Mouse (Mus musculus) right cerebral cortex, postnatal 14 days (tissue): ENCODE measurements around the gene Nek8.
"Not testable (repeated sequence)": the region's sequence is repeated elsewhere in the genome, so short reads cannot be mapped to it uniquely, and the experiment has no call there.

Source experiments
- DNase-seq: peaks from one replicate; pipeline ENCODE4 v3.0.0; 2022

Nek8 gene

DNA sequence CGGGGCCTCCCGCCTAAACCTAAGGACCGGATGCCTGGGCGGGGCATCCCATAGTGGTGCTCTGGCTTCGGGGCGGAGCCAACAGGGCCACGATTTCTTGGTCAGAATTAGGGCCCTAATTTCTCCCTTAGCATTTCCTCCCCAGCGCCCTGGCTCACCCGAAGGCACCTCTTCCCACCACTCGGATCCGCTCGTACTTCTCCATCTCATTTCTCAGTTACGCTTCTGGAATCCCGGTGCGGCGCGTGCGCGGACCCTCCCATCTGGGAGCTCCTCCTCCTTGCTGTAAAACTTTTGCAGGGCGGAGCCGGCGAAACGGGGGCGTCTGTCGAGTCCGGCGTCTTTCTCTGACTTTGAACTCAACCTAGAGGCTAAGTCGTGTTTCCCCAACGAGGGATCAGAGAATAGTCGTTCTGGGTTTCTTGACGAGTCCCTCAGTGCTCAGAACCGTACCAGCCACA lies at the start of gene Nek8, which contains the start of gene Tlcd1:
Gene Nek8, minus strand, starts transcription at position 274 of the 461 bp plus-strand sequence.
Gene Tlcd1, plus strand, starts transcription at position 310 of the 461 bp plus-strand sequence.
- DNase-seq = peak; percentile 75

GRCm38 (mm10) chr11:78223586-78223985 lies 47.1 kb upstream of the Nek8 start:
- DNase-seq = no peak

DNA sequence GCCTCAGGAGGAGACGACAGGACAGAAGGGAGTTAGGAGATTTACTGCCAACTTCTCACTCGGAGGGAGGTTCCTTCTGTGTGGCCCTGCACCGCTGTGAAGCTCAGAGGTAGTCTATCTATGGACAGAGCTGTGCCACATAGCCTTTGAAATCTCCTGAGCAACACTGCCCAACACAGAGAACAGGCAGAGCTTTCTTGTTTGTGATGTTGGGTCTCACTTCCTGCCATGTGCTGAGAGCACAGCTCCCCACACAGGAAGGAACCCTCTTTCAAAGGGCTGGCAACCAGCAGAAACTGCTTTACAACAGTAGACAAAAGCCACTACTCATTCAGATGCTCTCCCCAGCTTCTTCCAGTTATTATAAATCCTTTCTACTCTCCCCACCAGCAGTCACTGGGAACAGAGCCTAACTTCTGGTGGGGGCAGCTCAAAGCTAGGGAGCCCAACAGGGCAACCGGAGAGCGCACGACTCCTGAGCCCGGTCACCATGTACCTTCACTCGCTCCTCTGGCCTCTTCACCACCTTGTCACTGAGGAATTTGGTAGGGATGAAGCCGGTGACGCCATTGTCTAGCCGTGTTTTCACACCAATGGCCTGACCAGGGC lies 39.3 kb upstream of the Nek8 start:
- no peak for DNase-seq

DNA sequence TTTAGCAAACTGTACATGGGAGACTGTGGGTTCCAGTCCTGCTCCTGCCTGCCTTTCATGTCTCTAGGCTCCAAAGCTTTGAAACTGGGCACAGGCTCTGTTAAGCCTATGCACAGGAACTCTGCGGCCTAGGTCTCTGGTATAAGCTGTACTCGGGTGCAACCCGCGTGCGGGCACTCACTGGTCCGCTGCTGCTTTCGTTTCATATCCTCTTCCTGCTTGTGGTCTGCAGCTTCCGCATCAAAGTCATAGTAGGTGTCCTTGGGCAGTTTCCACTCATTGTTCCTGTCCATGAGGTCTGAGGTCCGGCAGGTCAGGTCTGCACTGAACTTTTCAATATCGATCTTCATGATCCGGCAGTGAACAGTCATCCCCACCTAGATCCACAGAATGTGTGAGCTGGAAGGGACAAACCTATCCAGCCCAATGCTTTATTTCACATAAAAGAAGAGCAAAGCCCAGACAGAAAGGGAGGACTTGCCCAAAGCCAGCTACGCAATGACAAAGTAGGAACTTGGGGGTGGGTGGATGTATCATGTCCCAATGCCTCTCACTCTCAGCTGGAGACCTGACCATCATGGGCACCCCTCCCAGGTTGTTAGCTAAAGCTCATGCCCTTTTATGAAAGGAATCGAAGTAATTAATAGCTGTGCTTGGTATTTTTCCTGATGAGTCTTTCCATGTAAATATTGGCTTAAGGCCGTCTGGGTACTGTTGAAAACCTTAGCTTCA lies 36.8 kb upstream of the Nek8 start:
- DNase-seq = no peak

- DNase-seq = no peak
These were observed 35.0 kb upstream of the Nek8 start for GRCm38 (mm10) chr11:78211513-78211912.

GRCm38 (mm10) chr11:78210615-78211014 lies 34.1 kb upstream of the Nek8 start:
- no peak for DNase-seq

DNA sequence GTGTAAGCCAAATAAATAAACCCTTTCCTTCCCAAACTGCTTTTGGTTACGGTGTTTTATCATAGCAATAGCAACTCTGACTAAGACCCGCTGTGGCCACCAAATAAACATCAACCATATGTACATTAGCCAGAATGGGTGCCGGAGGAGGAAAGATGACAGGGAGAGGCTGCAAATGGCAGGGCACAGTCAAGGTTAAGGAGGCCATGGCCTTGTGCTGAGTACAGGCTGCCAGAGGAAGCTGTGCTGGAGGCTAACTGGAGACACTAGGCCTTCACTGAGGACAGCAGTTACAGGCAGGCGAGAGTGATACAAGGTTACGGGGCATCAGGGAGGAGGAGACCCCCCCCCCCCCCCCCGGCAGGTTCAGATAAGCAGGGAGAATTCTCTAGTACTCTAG lies 33.4 kb upstream of the Nek8 start:
- no peak for DNase-seq

GRCm38 (mm10) chr11:78207190-78207589 lies 30.7 kb upstream of the Nek8 start:
- DNase-seq = no peak

GRCm38 (mm10) chr11:78205361-78206206 lies 29.1 kb upstream of the Nek8 start:
- no peak for DNase-seq

GRCm38 (mm10) chr11:78204287-78204686 lies 27.8 kb upstream of the Nek8 start:
- DNase-seq = no peak

DNA sequence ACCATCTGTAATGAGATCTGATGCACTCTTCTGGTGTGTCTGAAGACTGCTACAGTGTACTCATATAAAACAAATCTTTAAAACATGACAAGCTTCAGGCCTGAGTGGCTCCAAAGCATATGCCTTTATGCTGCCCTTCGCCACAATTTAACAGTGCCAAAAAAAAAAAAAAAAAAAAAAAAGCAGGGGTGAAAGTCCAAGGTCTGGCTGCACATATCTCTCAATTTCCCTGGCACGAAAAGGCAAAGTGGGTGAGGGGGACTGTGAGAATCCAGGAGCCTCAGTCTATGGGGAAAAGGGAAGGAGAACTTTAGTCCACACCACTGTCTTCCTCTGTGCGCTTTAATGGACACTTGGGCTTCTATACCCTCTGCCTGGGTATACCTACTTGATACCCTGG lies 25.9 kb upstream of the Nek8 start:
- no peak for DNase-seq

- DNase-seq = no peak
These were observed 18.8 kb upstream of the Nek8 start for GRCm38 (mm10) chr11:78195101-78195863.

DNA sequence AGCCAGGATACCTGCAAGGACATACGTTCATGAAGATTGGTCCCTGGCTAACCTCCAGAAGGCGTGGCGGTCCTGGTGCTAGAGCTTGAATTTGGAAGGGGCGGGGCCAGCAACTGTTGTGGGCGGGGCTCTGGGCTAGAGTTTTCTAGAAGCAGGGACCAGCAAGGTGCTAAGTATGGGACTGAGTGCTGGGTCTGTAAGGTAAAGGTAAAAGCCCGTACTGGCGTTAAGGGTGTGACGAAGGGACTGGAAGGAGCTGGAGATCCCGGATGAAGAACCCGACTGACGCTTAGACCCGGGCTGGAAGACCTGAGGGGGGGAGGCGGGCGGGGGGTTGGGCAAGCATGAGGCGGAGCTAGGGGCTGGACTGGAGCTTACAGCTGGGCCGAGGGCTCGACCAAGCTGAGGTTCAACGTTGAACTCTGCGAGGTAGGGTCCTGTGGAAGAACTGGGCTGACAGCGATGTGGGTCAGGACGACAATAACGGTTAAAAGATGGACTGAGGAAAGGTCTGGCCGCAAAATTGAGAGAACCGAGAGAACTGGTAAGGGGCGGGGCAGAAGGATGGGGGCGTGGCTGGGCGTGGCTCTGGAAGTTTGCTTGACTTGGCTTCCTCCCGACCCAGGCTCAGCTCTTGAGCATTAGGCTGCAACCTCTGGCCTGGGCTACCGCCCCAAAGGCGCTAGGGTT lies 18.1 kb upstream of the Nek8 start:
- no peak for DNase-seq

DNA sequence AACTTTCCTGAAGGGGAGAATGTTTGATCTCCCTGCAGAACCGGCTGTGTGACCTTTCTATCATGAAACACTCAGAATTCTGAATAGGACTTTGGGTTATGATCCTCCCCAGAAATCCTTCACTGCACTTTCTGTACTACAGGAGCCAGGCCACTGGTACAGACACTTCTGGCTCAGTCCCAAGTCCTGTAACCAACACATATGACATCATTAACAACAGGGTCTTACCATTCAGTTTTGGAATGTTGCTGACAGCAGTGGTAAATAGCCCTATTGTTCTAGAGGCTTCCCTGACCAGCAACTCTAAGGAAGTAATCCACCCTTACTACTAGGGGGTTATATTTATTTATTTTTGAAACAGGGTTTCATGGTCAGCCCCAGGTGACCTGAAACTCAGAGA lies 16.6 kb upstream of the Nek8 start, which contains the start of gene Proca1:
Gene Proca1, plus strand, starts transcription at position 280 of the 400 bp plus-strand sequence.
- DNase-seq = no peak

GRCm38 (mm10) chr11:78190041-78190440 lies 13.6 kb upstream of the Nek8 start:
- no peak for DNase-seq

DNA sequence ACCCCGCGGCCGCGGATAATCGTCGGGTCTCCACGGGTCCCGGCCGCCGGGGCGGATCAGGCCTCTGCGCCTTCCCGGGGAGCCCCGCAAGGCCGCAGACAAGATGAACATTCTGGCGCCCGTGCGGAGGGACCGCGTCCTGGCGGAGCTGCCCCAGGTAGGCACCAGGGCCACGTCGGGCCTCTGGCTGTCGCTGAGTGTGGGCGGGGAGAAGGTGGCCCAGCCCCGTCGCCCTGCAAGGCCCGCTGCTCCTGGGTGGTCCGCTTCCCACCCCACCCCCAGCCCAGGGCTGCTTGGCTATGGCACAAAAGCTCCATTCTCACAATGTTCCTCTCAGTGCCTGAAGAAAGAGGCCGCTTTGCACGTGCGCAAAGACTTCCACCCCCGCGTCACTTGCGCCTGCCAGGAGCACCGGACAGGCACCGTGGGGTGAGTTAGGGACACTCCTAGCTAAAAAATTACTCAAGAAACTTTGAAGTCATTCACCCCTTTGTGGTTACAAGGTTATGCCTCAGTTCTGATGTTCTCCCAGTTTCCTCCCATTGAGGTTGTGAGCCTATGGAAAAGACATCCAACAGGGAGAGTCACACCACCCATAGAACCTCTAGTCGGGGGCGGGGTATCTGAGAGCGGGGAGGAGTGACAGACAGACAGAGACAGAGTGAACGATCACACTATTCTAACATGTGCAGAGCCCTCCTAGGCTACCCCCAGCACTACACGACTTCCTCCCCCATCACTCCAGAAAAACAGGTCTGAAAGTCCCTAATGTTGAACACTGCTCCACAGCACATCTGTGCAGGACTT lies 13.0 kb upstream of the Nek8 start:
- peak; percentile 75 for DNase-seq

GRCm38 (mm10) chr11:78188331-78189233 lies 12.1 kb upstream of the Nek8 start, which contains the start of gene Rab34:
Rab34 (plus strand) TSS chr11:78188430.
- DNase-seq = peak; percentile 79

DNA sequence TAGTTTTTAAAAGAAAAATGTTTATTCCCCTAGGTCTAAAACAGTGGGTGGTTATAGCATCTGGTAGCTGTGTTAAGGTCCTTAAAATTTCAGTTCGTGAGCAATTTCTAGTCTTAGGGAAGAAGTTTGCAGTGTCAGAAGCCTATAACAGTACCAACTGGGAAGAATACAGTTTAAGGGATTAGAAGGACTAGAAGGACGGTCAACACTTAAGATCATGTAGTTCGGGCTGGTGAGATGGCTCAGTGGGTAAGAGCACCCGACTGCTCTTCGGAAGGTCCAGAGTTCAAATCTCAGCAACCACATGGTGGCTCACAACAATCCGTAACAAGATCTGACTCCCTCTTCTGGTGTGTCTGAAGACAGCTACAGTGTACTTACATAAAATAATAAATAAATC lies 8.2 kb upstream of the Nek8 start:
- not testable (repeated sequence) for DNase-seq

DNA sequence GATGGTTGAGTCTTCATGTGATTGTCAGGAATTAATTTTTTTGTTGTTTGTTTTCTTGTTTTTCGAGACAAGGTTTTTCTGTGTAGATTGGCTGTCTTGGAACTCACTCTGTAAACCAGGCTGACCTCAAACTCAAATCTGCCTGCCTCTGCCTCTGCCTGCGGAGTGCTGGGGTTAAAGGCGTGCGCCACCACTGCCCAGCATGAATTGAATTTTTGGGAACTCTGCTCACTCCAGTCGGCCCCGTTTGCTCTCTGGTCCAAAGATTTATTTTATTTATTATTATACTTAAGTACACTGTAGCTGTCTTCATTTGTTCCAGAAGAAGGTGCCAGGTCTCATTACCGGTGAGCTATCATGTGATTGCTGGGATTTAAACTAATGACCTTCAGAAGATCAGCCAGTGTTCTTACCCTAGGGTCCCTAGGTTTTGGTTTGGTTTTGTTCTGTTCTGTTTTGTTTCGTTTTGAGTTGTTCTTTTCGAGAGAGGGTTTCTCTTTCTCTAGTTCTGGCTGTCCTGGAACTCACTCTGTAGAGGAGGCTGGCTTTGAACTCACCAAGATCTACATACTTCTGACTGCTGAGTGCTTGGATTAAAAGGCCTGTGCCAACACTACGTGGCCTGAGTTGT lies 7.5 kb upstream of the Nek8 start:
- no peak for DNase-seq
